Mouse (Mus musculus) brain, adult 2 months (tissue): ENCODE measurements around the gene Lsm14b.

ENCODE experiments used
- DNase-seq: peaks from one replicate; pipeline ENCODE4 v3.0.0; 2011; ENCODE audit warnings: low read depth, low spot score

Gene Lsm14b

DNA sequence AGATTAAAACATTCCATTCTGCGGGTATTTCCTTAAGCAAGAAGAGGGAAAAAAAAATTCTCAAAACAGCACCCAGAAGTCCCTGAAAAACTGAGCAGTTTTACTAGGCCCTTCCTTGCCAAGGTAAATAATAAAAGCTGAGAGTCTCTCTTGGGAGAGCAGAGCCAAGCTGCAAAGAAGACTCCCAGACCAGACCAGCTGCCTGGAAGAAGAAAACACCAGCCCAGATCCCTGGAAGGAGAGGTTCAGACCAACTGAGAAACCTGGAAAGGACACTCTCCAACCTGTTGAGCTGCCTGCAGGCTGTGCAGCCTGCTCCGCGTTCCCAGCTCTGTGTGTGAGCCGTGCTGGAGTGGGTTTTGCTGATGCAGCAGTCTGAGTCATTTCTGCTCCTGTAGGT is 7.2 kb upstream of the Lsm14b start:
- no peak for DNase-seq

DNA sequence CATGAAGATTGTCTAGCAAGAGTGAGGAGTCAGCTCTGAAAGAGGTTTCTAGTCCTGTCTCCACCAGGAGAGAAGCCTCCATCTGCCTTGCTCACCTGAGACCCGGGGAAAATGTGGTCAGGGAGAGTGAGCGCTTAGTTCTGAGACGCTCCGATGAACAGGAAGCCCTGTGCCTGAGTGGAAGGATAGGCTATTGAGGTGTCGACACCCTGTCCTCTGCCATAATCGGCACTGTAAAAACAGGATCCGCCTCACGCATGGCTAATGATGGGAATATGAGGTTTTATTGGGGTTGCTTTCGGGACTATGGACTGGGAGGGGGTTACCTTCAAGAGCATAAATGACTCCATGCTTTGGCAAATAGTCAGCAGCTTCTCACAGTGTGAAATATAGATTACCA is 6.2 kb upstream of the Lsm14b start:
- DNase-seq = no peak

DNA sequence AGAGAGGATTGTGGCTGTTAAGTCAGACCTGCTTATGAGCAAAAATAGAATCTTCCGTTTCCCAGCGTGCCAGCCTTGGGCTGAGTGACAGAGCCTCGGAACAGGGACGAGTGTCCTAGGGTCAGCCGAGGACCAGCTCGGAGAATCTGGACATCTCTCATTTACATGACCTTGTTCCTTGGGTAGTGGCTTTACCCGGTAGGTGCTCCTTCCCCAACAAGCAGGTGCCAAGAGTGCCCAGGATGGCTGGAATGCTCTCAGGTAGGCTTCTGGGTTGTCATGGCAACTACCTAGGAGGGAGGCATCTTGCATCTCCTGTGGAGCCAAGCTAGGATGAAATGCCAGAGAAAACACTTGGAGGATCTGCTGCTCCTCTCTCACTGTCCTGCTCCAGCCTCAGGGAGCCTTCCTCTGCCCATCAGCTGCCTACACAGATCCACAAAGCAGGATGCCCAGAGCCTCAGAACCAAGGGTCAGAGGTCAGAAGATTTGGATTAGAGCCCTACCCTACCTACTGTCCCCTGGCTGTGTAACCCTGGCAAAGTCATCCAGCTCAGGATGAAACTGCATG is 4.6 kb upstream of the Lsm14b start:
- peak; percentile 92 for DNase-seq

DNA sequence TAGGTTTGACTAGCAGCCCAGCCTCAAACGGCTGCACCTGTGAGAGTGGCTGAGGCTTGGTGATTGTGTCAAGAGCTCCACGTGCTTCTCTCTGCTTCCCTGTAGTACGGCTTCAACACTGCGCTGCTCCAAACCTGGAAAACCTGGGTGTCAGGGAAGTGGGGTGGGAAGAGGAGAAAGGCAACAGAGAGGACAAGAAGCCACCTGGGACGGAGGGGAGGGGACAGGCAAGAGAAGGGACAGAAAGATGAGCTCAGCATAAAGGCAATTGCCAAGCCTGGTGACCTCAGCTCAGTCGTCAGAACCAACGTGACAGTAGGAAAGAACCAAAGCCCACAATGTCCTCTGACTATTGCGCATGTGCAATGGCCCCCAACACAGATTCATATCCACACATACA is 3.9 kb upstream of the Lsm14b start:
- peak; percentile 58 for DNase-seq

DNA sequence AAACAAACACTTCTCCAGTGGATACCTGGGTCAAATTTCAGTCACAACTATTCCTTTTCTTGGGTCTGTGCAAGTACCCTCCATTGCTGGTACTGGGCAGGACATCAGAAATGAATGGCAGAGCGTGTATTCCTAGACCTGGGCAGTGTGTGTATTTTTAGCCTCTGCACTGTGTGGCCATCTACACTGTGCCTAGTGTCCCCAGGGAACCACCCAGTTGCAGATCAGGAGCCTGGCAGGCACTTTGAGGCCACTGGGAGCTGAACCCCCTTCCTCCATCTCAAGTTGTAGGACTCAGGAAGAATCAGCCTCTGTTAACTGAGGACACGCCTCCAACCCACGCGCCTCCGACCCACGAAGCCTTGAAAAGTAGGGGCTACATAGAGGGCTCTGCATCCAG is 2.0 kb upstream of the Lsm14b start:
- no peak for DNase-seq

DNA sequence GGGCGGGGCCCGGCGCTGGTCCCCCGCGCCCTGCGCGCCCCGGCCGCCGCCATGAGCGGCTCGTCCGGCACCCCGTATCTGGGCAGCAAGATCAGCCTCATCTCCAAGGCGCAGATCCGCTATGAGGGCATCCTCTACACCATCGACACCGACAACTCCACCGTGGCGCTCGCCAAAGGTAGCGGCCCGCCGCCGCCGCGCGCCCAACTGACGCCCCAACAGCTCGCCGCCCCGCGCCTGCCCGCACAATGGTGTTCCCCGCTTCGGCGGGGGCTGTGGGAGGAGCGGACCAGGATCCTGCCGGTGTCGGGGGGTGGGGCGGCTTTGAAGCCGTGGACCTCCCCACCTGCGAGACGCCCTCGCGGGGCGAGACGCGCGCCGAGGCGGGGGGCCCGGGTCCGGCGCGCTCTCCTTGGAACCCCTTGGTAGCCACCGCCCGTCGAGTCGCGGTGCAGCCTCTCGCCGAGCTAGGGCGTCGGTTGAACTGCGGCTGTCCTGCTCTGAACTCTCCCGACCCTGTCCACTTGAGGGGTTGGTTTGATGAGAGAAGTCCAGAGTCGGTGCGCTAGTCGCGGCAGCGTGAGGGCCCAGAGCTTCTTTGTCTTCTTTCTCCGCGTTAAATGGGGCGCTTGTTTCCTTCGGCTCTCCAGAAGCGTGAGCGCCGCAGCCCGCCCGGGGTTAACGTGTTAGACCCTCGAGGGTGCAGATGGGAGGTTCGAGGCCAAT is 511 bp downstream of the Lsm14b start:
- peak; percentile 48 for DNase-seq

DNA sequence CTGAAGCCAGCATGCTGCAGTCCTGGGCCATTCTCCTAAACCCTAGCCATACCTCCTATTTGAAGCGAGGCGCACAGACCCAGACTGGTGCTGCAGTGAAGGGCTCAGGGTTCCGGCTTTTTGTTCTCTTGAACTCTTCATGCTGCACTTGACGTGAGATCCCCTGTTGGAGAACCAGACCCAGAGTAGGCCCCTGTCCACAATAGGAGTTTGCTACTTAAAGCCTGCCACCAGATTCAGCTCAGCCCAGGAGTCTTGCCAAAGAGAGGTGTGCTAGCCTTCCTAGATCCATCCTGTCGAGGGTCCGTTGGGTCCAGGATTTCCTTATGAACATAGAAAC is 1.0 kb downstream of the Lsm14b start:
- DNase-seq = no peak

DNA sequence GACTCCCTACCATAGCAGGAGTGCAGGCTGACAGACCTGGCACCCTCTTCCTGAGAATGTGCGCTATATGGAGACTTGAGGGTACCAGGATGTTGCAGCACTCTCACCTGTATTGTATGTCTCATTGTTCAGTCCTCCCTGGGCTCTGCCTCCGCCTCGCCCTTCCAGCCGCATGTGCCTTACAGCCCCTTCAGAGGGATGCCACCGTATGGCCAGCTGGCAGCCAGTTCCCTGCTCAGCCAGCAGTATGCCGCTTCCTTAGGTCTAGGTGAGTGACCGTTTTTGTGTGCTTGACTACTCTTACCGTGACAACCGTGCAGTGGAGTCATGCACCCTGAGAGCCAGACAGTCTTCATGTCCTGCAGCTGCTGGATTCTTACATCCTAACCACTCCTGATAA is 3.0 kb downstream of the Lsm14b start:
- peak; percentile 33 for DNase-seq

DNA sequence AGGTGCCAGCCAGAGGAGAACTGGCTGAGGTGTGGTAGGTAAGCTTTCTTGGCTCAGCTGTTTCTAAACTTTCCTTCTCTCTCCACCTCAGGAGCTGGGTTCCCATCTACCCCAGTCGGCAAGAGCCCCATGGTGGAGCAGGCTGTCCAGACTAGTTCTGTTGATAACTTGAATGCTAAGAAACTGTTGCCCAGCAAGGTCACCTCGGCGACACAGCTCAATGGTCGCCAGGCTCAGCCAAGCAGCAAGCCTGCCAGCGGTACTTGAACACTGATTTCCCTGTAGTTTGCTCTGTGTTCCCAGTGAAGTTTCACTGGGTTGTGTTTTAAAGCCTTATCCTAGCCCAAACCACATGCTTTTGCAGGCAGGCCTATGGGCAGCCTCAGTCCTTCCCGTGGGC is 6.5 kb downstream of the Lsm14b start:
- DNase-seq = no peak

DNA sequence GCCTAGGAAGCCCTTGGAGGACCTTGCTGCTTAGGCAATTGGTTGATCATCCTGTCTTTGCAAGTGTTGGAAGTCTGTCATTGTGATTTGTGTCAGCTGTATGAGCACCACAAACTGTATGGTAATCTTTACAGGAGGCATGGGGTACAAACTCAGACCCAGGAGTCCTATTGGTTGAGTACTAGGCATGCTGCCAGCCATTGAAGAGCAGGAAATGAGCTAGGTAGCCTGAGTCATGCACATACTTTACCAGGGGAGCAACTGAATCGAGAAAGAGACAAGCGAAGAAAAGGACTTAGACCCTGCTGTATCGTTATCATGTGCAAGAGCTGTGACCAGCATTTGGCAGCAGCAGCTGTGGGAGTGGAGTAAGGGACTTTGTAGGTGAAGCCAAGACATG is 8.1 kb downstream of the Lsm14b start:
- DNase-seq = no peak

DNA sequence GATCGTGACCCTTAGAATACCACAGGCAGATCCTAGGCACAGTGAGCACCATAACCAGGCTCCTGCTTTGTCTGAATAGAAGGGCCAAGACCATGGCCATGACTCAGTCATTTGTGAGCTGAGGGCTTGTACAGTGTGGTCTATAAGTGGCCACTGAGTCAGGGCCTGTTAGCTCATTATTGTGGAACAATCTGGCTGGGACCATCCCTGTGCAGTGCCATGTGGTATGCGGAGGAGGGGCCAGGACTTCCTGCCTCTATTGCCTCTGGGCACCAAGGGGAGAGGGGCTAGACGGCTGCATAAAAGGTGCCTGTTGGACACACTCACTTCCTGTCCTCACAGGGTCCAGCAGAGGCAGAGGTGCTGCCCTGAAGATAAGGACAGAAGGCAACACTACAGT is 9.2 kb downstream of the Lsm14b start:
- DNase-seq = no peak

DNA sequence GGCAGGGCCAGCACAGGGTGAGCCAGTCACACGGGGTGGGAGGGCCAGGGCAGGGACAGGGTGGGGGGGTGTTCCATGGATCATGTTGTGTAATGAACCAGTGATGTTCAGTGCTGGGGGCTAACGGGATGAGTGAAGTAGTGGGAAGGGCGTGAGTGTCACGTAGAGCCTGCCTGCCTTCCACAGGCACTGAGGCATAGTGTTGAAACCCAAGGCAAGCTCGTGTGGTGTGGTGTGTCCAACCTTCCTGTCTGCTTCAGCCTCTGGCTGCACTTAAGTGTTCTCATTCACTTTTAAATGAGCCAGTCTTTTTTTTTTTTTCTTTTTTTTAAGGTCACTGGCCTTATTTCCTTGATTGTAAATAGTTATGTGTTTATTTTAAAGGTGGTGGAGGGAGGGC is 10.0 kb downstream of the Lsm14b start:
- DNase-seq = no peak

DNA sequence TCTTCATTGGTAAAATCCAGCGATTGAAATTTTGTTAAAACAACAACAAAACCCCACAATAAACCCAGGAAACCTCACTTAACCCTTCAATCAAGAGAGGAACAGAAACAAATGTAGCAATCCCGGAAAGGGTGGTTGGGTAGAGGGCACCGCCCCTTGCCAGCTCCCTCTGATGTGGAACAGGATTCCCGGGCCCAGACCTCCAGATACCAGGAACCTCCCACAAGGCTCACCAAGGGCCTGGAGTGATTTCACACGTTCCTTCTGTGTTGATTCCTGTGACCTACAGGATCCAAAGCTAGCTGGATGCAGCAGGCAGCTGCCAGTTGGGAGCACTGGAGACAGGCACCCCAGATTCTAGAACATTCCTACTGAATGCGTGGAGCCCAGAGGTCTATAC is 15.6 kb downstream of the Lsm14b start:
- no peak for DNase-seq

DNA sequence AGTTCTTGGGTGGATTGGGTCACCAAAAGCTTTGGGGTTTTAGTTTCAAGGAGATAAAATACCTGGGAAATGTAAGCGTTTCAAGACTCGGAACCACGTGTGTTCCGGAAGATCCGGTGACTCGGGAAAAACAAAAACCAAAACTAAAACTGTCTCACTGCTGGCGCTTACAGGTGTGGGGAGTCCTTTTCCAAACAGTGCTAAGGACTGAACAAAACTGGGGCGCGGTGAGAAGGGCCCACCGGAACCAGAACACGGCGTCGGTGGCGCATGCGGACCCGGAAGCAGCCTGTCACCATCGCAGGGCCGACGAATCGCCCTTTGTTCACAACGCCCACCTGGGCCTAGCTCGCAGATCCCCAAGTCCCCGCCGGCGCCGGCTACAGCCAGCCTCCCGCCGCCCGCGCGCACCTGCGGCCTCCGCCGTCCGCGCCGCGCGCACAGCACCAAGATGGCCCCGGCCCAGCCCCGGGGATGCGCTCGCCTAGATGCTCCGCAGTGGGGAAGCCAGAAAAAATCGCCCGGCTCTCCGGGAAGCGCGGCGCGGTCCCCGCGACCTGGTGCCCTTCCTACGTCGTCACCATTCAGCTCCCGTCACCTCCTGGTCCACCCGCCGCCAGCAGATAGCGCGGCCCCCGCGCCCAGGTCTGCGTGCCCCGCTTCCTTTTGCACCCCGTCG is 16.9 kb downstream of the Lsm14b start:
- DNase-seq = peak; percentile 72

DNA sequence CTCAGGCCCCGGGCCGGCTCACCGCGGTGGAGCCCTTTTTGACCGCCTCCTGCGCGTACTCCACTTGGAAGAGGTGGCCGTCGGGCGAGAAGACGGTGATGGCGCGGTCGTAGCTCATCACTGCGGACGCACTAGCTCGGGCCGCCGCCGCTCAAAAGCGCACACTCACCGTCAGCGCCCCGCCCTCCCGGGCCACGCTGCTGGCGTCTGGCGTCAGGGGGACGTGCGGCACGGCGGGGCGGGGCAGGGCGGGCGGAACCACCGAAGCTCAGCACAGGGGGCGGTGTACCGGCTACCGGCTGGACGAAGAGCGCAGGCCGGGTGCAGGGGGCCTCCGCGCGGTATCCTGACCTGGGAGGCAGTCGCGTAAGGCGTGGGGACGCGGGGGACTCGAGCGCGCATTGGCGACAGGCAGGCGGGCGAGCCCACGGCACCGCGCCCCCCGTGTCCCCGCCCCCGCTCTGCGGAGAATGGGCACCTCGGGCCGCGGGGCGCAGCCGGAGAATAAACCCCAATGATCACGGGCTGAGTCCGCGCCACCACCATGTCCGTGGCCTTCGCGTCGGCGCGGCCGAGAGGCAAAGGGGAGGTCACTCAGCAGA is 17.6 kb downstream of the Lsm14b start, which contains the start of the genes Psma7 and Ss18l1:
TSS of gene Psma7 (minus strand) at position 178 of the 602 bp plus-strand sequence.
TSS of gene Ss18l1 (plus strand) at position 254 of the 602 bp plus-strand sequence.
- DNase-seq = peak; percentile 96

DNA sequence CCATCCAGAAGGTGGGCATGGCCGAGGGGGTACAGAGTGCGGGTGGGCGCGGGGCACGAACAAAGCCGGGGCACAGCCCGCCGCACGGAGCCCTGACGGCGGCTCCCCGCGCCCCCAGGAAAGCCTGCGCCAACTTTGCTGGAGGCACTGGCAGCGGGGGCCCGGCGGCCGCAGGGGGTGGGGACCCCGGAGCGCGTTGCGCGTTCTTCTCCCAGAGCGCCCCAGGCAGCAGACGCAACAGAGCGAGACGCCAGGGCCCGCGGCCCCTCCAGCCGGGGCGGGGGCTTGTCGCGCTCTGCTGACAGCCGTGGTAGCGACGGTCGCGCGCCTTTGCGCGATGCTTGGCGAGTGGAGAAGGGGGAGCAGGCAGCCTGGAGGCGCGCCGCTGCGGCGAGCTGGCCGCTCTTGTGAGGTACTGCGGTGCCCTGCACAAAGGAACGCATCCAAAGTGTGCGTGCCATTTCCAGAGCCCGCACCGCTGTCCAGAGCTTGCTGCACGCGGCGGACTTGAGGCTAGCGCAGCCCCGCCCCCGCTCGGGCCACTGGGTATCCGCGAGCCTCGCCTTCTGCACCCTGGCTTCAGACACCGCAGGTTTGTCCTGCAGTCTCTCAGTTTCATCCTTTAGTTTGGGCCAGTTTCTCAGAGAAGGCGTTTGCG is 18.2 kb downstream of the Lsm14b start:
- DNase-seq = peak; percentile 81

DNA sequence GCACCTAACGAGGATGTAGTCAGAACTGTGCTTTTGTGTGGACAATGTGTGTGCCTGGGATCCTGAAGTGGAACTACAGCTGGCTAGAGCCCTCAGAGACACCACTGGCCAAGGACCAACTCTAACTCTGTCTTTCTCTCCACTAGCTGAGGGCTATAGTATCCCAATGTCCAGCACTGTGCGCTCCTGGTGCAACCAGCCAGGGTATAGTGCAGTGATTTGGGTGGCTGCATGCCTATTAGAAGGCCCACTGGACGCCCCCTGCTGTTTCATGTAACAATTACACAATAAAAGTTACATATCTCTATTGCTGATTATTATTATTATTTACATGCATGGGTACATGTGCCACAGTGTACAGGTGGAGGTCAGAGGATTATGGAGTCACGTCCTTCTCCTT is 20.5 kb downstream of the Lsm14b start:
- DNase-seq = peak; percentile 57

DNA sequence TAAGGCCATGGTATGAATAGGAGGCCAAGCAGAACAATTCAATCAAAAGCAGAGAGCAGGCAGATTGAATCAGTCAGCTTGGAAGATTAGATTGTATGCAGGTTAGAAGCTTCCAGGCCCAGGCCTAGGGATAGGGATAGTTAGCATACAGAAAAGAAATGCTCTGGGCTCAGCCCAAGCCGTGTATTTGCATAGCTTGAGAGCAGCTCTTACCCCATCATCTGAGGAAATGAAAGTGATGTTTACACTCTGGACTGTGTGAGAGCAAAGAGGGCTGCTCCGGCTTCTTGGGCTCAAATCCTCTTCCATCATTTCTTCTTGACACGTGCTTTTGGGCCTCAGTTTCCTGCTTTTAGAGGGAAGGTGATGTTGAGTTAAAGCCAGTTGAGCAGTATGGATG is 22.8 kb downstream of the Lsm14b start:
- DNase-seq = no peak

DNA sequence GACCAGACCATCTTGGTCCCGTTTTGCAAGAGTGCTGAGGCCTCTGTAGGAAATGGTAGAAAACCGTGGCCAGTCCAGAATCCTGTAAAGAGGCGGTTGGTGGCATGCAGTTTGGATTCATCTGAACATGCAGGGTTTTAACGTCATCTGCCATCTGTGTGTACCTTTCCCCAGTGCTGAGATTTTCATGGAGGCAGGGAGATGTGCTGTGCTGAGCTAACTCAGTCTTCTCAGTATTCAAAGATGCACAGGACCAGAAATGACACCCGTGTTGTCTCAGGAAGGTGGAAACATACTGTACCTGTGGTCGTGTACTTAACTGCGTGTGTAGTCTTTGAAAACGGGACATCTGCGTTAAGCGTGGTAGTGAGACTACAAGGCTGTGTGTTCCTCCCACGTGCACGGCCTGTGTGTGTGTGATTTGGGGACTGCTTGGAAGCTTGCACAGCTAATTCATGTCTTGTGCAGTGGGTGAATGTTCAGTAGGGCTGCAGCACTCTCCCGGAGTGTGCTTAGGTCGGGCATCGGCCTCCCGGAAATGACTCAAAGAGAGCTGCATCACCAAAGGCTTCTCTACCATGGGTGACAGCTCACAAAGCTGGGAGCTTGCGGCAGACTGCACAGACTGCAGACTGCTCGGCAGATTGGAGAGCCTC is 23.3 kb downstream of the Lsm14b start:
- DNase-seq = peak; percentile 82

DNA sequence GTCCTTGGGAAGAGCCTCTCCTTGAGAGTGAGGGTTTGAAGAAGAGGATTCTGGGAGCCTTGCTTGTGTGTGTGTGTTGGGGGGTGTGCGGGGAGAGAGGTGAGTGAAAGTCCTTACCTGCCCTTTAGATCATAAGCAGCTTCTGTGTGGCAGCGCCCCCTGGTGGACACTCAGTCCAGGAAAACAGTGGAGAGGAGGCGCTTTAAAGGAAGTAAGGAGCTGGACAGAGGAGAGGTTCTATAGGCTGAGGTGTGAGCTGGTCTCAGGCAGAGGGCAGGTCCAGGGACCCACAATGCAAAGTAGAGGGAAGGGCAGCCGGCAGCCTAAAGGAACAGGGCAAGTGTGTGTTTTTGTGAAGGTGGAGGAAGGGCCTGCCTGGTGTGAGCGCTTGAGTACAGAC is 26.2 kb downstream of the Lsm14b start:
- peak; percentile 92 for DNase-seq

DNA sequence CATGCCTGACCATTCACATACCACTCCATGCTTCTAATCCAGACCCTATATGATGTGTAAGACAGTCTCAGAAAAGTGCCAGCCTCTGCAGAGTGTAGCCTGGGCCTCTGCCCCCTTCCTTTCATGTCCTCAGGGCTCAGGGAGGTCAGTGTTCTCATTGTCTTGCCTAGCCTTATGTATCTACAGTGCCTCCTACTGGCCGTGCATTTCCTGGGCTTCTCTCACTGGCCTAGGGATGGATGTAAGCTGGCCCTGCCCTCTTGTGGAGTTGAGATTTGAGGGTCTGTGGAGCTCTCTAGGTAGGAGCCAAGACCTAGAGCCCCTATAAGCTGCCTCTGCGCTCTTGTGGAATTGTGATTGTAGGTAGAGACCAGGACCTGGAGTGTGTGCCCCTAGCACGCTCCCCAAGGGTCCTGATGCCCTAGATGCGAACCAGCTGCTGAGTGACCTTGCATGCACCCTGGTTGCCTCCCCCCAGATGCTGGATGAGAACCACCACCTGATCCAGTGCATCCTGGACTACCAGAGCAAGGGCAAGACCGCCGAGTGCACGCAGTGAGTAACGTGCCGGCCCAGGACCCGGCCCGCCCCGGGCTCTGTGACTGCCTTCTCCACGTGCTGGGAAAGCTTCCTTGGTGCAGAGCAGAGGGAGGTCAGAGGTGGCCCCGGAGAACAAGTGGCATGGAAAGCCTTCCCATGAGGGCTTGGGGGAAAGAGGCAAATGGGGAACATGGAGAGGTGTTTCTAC is 27.4 kb downstream of the Lsm14b start:
- peak; percentile 40 for DNase-seq
